Mouse (Mus musculus) ES-Bruce4 (cell line): ENCODE results near the gene Atp6v0a2.

ENCODE experiments used
- CTCF ChIP-seq: IDR thresholded peaks from one replicate; pipeline ENCODE4 v1.8.1; 2011; ENCODE audit warnings: low read depth, low read length
- POLR2A ChIP-seq: IDR thresholded peaks from one replicate; pipeline ENCODE4 v1.8.1; 2011; ENCODE audit warnings: low read length; ENCODE audit not compliant: insufficient read depth

GRCm38 (mm10) chr5:124729662-124730206 lies 101.4 kb downstream of the Atp6v0a2 start:
- no peak for TF ChIP-seq CTCF
- no peak for TF ChIP-seq POLR2A
